Mouse (Mus musculus): ENCODE data around the gene Dpp4.

DNA sequence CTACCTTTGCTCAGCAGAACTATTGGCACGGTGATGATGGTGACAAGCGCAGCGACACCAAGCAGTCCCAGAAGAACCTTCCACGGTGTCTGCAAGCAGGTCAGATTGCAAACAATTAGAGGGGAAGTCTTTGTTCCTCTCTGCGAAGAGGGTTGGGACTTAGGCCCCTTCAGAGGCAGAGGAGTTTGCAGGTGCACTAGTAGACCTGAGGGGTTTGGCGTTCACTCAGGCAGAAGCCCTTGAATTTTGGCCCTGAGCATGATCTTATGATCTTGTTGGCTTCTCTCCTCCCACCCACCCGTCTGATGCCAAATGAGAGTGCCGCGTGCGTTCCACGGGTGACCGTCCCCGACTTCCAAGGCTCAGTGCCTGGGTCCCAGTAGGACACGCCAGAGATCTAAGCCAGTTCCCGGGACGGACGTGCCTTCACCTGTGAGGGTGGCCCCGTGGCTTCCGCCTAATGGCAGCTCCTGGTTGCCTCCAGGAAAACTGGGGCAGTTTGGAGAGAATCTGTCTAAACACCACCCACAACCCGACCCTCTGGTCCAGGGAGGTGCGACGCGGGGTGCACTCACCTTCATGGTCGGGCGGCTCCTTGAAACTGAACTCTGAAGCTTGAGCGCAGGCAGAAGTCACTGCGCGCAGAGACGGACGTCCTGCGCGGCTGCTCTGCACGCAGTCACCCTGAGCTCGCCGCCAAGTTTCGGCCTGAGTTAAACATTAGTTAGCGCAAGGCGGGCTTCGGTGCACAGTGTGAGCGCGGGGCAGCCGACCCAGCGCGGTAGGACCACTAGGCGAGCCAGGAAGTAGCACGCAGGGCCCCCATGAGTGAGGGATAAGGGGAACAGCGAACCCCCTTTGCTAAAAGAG, 585 bp downstream of the Dpp4 start:
- TF ChIP-seq CTCF (IDR thresholded peaks at IDR 0.05; ENCODE audit: low read depth, low read length), result 0 out of 2 replicates have a peak, but pooled peaks have one; percentile 14
- TF ChIP-seq POLR2A (IDR thresholded peaks at IDR 0.05; ENCODE audit: extremely low read depth, insufficient read depth, low read length), result peak; percentile 74

Measured in liver, adult 2 months (tissue).